Mouse (Mus musculus) macrophage (primary cell): ENCODE results near the gene Gm17728. TPM values are rescaled to one million over a fixed set of nuclear protein-coding genes. Genes with fewer than 3 reads are reported as not detected.
"Not testable (repeated sequence)": the region's sequence is repeated elsewhere in the genome, so short reads cannot be mapped to it uniquely, and the experiment has no call there.

Experiments used
- H3K27ac ChIP-seq: fragments of 350-480 bp; formaldehyde crosslinking; 2 replicates; pipeline ENCODE4 v1.9.0; 2021
- H3K36me3 ChIP-seq: fragments of 350-480 bp; formaldehyde crosslinking; 2 replicates; pipeline ENCODE4 v1.9.0; 2021; ENCODE audit errors: inconsistent target
- H3K4me3 ChIP-seq: fragments of 350-480 bp; formaldehyde crosslinking; 2 replicates; pipeline ENCODE4 v1.9.0; 2021; ENCODE audit errors: inconsistent target
- H3K79me2 ChIP-seq: fragments of 350-480 bp; formaldehyde crosslinking; 2 replicates; pipeline ENCODE4 v1.9.0; 2021; ENCODE audit errors: inconsistent target
- WGBS: methylation state at CpG from one replicate; pipeline ENCODE4 v1.1.7; 2026; ENCODE audit warnings: inconsistent platforms; ENCODE audit not compliant: missing documents; 5-methylcytosine and 5-hydroxymethylcytosine counted together
- polyA plus RNA-seq: library from polyadenylated mRNA; stranded (reverse); fragments of 250-400 nt; gene quantifications from 3 replicates; pipeline ENCODE4 v1.2.4, GENCODE M21; 2018; ENCODE audit warnings: inconsistent platforms
- total RNA-seq, 78 experiments: library from RNA; depleted of rRNA; stranded (reverse); fragments of 250-400 nt; gene quantifications; 1 replicate in 9 of 78; 2 replicates in 24 of 78; 3 replicates in 43 of 78; 4 replicates in 2 of 78; pipeline ENCODE4 v1.2.4; 2018; ENCODE audit warnings: inconsistent platforms in 56 of 78

The Gm17728 gene
- not detected for total RNA-seq (2018; cell fraction: chromatin; rRNA removed)
- not detected for total RNA-seq (2018; cell fraction: cytosol; rRNA removed)
- not detected for total RNA-seq (2018; cell fraction: nucleus; rRNA removed)
- polyA plus RNA-seq, result not detected in 3 replicates

- not testable (repeated sequence) for H3K79me2 ChIP-seq, H3K27ac ChIP-seq, H3K4me3 ChIP-seq, H3K36me3 ChIP-seq
- WGBS, result 93% methylated on average over 4 of the region's 8 CpGs
Measured at GRCm38 (mm10) chr17:9421760-9422159, at the start of gene Gm17728. Gm17728 (plus strand) TSS chr17:9422060.

- H3K79me2 ChIP-seq, result no peaks in the 10 kb centered on the region
- no peak overlapping the region for H3K4me3 ChIP-seq
- 93% methylated on average over 7 of the region's 7 CpGs for WGBS
- no peak overlapping the region for H3K27ac ChIP-seq
- H3K36me3 ChIP-seq, result no peaks in the 10 kb centered on the region
Measured at GRCm38 (mm10) chr17:9397493-9397892, 24.4 kb upstream of the Gm17728 start.

- H3K27ac ChIP-seq, result no peak overlapping the region
- WGBS, result 73% methylated on average over 4 of the region's 4 CpGs
- H3K36me3 ChIP-seq, result no peaks in the 10 kb centered on the region
- no peak overlapping the region for H3K4me3 ChIP-seq
- H3K79me2 ChIP-seq, result no peaks in the 10 kb centered on the region
Measured at GRCm38 (mm10) chr17:9398551-9398950, 23.3 kb upstream of the Gm17728 start.

- Histone ChIP-seq H3K36me3 (no peaks in the 10 kb centered on the region), H3K4me3 (no peak overlapping the region), H3K27ac (no peak overlapping the region), H3K79me2 (no peaks in the 10 kb centered on the region)
- 88% methylated on average over 3 of the region's 3 CpGs for WGBS
Measured at GRCm38 (mm10) chr17:9403991-9404390, 17.9 kb upstream of the Gm17728 start.

- no peaks in the 10 kb centered on the region for H3K79me2 ChIP-seq
- 72% methylated on average over 6 of the region's 6 CpGs for WGBS
- H3K4me3 ChIP-seq, result no peak overlapping the region
- H3K36me3 ChIP-seq, result no peaks in the 10 kb centered on the region
- H3K27ac ChIP-seq, result no peak overlapping the region
Measured at GRCm38 (mm10) chr17:9407640-9408039, 14.2 kb upstream of the Gm17728 start.

GRCm38 (mm10) chr17:9419016-9419415 is 2.8 kb upstream of the Gm17728 start:
- WGBS, result 91% methylated on average over 2 of the region's 2 CpGs
- H3K4me3 ChIP-seq, result no peak overlapping the region
- no peaks in the 10 kb centered on the region for H3K36me3 ChIP-seq
- no peak overlapping the region for H3K27ac ChIP-seq
- no peaks in the 10 kb centered on the region for H3K79me2 ChIP-seq

- Histone ChIP-seq H3K36me3 (no peaks in the 10 kb centered on the region), H3K79me2 (no peaks in the 10 kb centered on the region), H3K4me3 (no peak overlapping the region), H3K27ac (no peak overlapping the region)
- 79% methylated on average over 7 of the region's 7 CpGs for WGBS
Measured at GRCm38 (mm10) chr17:9428374-9428994, 6.6 kb downstream of the Gm17728 start.

- 87% methylated on average over 4 of the region's 4 CpGs for WGBS
- H3K79me2 ChIP-seq, result no peaks in the 10 kb centered on the region
- H3K4me3 ChIP-seq, result no peak overlapping the region
- no peaks in the 10 kb centered on the region for H3K36me3 ChIP-seq
- no peak overlapping the region for H3K27ac ChIP-seq
Measured at GRCm38 (mm10) chr17:9439997-9440655, 18.3 kb downstream of the Gm17728 start.

GRCm38 (mm10) chr17:9456406-9456805 is 34.5 kb downstream of the Gm17728 start:
- Histone ChIP-seq H3K79me2 (no peaks in the 10 kb centered on the region), H3K4me3 (no peak overlapping the region), H3K36me3 (no peaks in the 10 kb centered on the region), H3K27ac (no peak overlapping the region)
- 94% methylated on average over 4 of the region's 5 CpGs for WGBS

- Histone ChIP-seq H3K4me3 (no peak overlapping the region), H3K27ac (no peak overlapping the region), H3K36me3 (no peaks in the 10 kb centered on the region), H3K79me2 (no peaks in the 10 kb centered on the region)
- WGBS, result 86% methylated on average over 2 of the region's 2 CpGs
Measured at GRCm38 (mm10) chr17:9460904-9461303, 39.0 kb downstream of the Gm17728 start.

Other genes with a start within 250 kb of the Gm17728 start
- gene Pabpc6, start 247.7 kb downstream of the Gm17728 start, polyA plus RNA-seq, result not detected in 3 replicates